Mouse (Mus musculus): ENCODE results near the gene Hltf. TPM values are rescaled to one million over a fixed set of nuclear protein-coding genes. Genes with fewer than 3 reads are reported as not detected.

The Hltf gene
- polyA plus RNA-seq, 1 experiment: 70.4 TPM

DNA sequence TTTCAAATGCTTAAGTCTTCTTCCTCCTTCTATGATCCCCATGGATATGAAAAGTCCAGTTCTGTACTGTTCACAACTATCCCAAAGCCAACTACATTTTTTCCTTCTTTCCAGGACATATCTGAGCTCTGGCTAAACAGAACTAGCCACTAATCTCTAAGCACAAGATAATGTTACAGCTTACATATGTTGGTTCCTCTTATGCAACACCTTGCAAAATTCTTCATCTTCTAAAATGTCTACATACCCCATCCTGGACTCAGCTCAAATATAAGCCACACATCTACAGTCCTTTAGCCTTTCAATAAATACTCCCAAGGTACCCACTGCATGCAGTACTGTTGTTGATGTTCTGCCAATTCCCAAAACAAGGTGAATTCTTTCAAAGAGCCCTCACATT, 31.1 kb upstream of the Hltf start:
- Histone ChIP-seq H3K27me3 (ENCODE audit: control insufficient read depth, insufficient read depth, low read length, poor library complexity, severe bottlenecking) (no peaks in the 10 kb centered on the region), H3K27ac (ENCODE audit: insufficient read depth, low read length) (no peak overlapping the region), H3K9me3 (replicated peaks; ENCODE audit: control insufficient read depth, insufficient read depth, low read length, poor library complexity, severe bottlenecking) (peaks cover 9% of the 10 kb centered on the region), H3K4me3 (ENCODE audit: low read depth, low read length) (no peak overlapping the region), H3K36me3 (ENCODE audit: control insufficient read depth, insufficient read depth, low read length, poor library complexity, severe bottlenecking) (peaks cover 7% of the 10 kb centered on the region), H3K9ac (ENCODE audit: low read depth, poor library complexity, severe bottlenecking) (no peak overlapping the region), H3K4me1 (ENCODE audit: control insufficient read depth, insufficient read depth, low read length) (no peaks in the 10 kb centered on the region)
- no peak for TF ChIP-seq CTCF (IDR thresholded peaks at IDR 0.05; ENCODE audit: low read depth, low read length)
- TF ChIP-seq POLR2A (IDR thresholded peaks at IDR 0.05; ENCODE audit: insufficient read depth, low read length): no peak
- no peak for TF ChIP-seq EP300 (IDR thresholded peaks at IDR 0.05; ENCODE audit: insufficient read depth, low read depth, low read length)

DNA sequence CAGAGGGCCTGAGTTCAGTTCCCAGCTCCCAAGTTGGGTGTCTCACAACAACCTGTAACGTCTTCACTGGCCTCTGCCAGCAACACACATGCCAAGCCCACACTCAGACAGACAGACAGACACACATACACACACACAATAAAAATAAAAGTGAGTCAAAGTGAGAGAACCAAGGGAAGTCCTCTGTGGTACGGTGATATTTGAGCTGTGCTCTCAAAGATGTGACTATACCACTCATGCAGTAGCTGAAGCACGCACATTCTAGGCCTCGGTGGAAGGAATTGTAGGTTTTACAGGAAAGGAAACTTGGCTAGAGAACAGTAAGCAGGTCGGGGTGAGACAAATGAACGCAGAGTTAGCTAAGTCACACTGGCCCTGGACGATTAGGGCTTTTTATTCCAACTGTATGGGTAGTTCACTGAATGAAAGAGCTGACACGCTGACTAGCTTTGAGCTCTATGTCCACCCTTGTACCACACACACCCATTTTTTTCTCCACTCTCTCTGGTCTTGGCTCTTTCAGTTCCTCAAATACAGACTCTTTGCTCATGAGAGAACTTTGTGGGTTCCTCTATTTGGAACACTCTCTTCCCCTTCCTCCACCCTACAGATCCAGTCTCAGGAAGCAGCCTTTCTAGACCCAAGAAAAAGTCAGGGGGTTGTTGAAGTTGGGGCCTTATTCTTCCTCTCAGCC, 30.5 kb upstream of the Hltf start:
- H3K9ac ChIP-seq (ENCODE audit: low read depth, poor library complexity, severe bottlenecking): no peak overlapping the region
- peaks cover 7% of the 10 kb centered on the region for H3K36me3 ChIP-seq (ENCODE audit: control insufficient read depth, insufficient read depth, low read length, poor library complexity, severe bottlenecking)
- H3K4me3 ChIP-seq (ENCODE audit: low read depth, low read length): no peak overlapping the region
- H3K27ac ChIP-seq (ENCODE audit: insufficient read depth, low read length): no peak overlapping the region
- no peaks in the 10 kb centered on the region for H3K27me3 ChIP-seq (ENCODE audit: control insufficient read depth, insufficient read depth, low read length, poor library complexity, severe bottlenecking)
- H3K4me1 ChIP-seq (ENCODE audit: control insufficient read depth, insufficient read depth, low read length): no peaks in the 10 kb centered on the region
- peaks cover 9% of the 10 kb centered on the region for H3K9me3 ChIP-seq (replicated peaks; ENCODE audit: control insufficient read depth, insufficient read depth, low read length, poor library complexity, severe bottlenecking)
- TF ChIP-seq POLR2A (IDR thresholded peaks at IDR 0.05; ENCODE audit: insufficient read depth, low read length) (no peak), EP300 (IDR thresholded peaks at IDR 0.05; ENCODE audit: insufficient read depth, low read depth, low read length) (no peak), CTCF (IDR thresholded peaks at IDR 0.05; ENCODE audit: low read depth, low read length) (no peak)

DNA sequence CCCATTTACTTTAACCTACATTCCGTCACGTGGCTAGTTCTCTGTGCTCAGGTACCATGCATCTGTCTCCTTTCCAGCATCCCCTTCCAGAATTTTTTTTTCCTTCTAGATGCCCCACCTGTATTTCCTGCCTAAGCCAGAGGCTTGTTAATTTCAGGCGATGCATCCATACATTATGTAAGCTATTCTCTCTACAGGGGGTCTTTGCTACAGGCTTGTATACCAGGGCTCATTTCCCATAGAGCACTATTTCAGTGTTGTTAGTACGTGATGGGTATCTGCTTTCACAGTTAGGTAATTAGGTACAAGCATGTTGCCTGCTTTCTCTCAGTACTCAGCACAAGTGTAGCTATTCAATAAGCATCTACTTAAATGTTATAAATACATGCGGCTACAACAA, 29.8 kb upstream of the Hltf start:
- no peak overlapping the region for H3K4me3 ChIP-seq (ENCODE audit: low read depth, low read length)
- TF ChIP-seq EP300 (IDR thresholded peaks at IDR 0.05; ENCODE audit: insufficient read depth, low read depth, low read length): no peak
- no peak for TF ChIP-seq POLR2A (IDR thresholded peaks at IDR 0.05; ENCODE audit: insufficient read depth, low read length)
- TF ChIP-seq CTCF (IDR thresholded peaks at IDR 0.05; ENCODE audit: low read depth, low read length): no peak

DNA sequence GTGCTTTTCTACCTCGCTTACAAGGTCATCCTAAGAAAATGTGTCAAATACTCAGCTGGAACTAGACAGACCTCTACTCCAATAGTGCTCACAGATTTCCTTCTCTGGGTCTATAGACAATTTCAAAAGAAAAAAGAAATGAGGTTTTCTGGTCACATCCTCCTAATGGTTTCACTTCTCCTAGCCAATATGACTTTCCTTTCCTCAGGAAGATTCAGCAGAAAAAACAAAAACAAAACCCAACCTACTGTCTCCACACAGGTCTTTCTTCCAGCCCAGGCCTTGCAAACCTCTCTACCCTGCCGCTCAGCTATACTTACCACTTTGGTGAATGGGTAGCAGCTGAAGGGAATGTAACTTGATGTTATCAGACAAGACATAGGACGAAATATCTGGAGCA, 29.0 kb upstream of the Hltf start:
- Histone ChIP-seq H3K9ac (ENCODE audit: low read depth, poor library complexity, severe bottlenecking) (no peak overlapping the region), H3K36me3 (ENCODE audit: control insufficient read depth, insufficient read depth, low read length, poor library complexity, severe bottlenecking) (peaks cover 5% of the 10 kb centered on the region), H3K27ac (ENCODE audit: insufficient read depth, low read length) (no peak overlapping the region), H3K27me3 (ENCODE audit: control insufficient read depth, insufficient read depth, low read length, poor library complexity, severe bottlenecking) (no peaks in the 10 kb centered on the region), H3K4me3 (ENCODE audit: low read depth, low read length) (no peak overlapping the region), H3K9me3 (replicated peaks; ENCODE audit: control insufficient read depth, insufficient read depth, low read length, poor library complexity, severe bottlenecking) (peaks cover 9% of the 10 kb centered on the region), H3K4me1 (ENCODE audit: control insufficient read depth, insufficient read depth, low read length) (no peaks in the 10 kb centered on the region)
- TF ChIP-seq POLR2A (IDR thresholded peaks at IDR 0.05; ENCODE audit: insufficient read depth, low read length) (no peak), EP300 (IDR thresholded peaks at IDR 0.05; ENCODE audit: insufficient read depth, low read depth, low read length) (no peak), CTCF (IDR thresholded peaks at IDR 0.05; ENCODE audit: low read depth, low read length) (no peak)

More for the DNA sequence above, 29.8 kb upstream of the Hltf start:
- Histone ChIP-seq H3K9me3 (replicated peaks; ENCODE audit: control insufficient read depth, insufficient read depth, low read length, poor library complexity, severe bottlenecking) (peaks cover 9% of the 10 kb centered on the region), H3K27me3 (ENCODE audit: control insufficient read depth, insufficient read depth, low read length, poor library complexity, severe bottlenecking) (no peaks in the 10 kb centered on the region), H3K27ac (ENCODE audit: insufficient read depth, low read length) (no peak overlapping the region), H3K9ac (ENCODE audit: low read depth, poor library complexity, severe bottlenecking) (no peak overlapping the region), H3K4me1 (ENCODE audit: control insufficient read depth, insufficient read depth, low read length) (no peaks in the 10 kb centered on the region), H3K36me3 (ENCODE audit: control insufficient read depth, insufficient read depth, low read length, poor library complexity, severe bottlenecking) (peaks cover 5% of the 10 kb centered on the region)

DNA sequence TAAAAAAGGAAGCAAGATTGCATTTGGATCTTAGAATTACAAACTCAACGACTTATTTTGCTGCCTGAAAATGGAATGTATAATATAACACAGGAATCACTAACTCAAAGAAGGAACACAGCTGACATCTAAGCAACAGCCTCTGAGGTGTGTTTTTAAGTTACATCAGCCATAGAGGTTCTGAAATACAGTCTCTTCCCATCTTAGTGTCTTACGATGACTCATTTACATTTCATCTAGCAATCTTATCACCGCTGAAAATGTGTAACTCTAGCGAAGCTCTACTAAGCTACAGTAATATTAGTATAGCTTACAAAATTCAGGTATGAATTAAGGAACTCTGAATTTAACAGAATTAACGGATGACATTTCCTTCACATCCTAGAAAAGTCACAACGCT, 26.8 kb upstream of the Hltf start:
- Histone ChIP-seq H3K27me3 (ENCODE audit: control insufficient read depth, insufficient read depth, low read length, poor library complexity, severe bottlenecking) (no peaks in the 10 kb centered on the region), H3K27ac (ENCODE audit: insufficient read depth, low read length) (no peak overlapping the region), H3K36me3 (ENCODE audit: control insufficient read depth, insufficient read depth, low read length, poor library complexity, severe bottlenecking) (no peaks in the 10 kb centered on the region), H3K9ac (ENCODE audit: low read depth, poor library complexity, severe bottlenecking) (no peak overlapping the region), H3K9me3 (replicated peaks; ENCODE audit: control insufficient read depth, insufficient read depth, low read length, poor library complexity, severe bottlenecking) (no peaks in the 10 kb centered on the region), H3K4me3 (ENCODE audit: low read depth, low read length) (no peak overlapping the region), H3K4me1 (ENCODE audit: control insufficient read depth, insufficient read depth, low read length) (no peaks in the 10 kb centered on the region)
- no peak for TF ChIP-seq POLR2A (IDR thresholded peaks at IDR 0.05; ENCODE audit: insufficient read depth, low read length)
- no peak for TF ChIP-seq EP300 (IDR thresholded peaks at IDR 0.05; ENCODE audit: insufficient read depth, low read depth, low read length)
- TF ChIP-seq CTCF (IDR thresholded peaks at IDR 0.05; ENCODE audit: low read depth, low read length): no peak

Measured in ES-Bruce4 (cell line).